Mouse (Mus musculus) kidney, embryonic 14.5 days (tissue): ENCODE measurements around the gene Pcyt2. TPM values are rescaled to one million over a fixed set of nuclear protein-coding genes. Genes with fewer than 3 reads are reported as not detected.

Experiments
- ATAC-seq: fragments of 200-750 bp; cut with Nextera tagmentation; 2 replicates; pipeline ENCODE4 v1.8.0; 2017; ENCODE audit warnings: moderate number of reproducible peaks, mild to moderate bottlenecking, moderate TSS enrichment, moderate library complexity; ENCODE audit not compliant: low FRiP score, low TSS enrichment
- H3K27ac ChIP-seq: fragments of 300-500 bp; sonication (generic); 2 replicates; pipeline ENCODE4 v1.5.1; 2014; ENCODE audit warnings: low read depth, mild to moderate bottlenecking, low read length, moderate library complexity, mixed read lengths
- H3K27me3 ChIP-seq: fragments of 300-500 bp; sonication (generic); 2 replicates; pipeline ENCODE4 v1.6.1; 2014; ENCODE audit warnings: mild to moderate bottlenecking, low read length; ENCODE audit not compliant: control insufficient read depth, insufficient read depth
- H3K36me3 ChIP-seq: fragments of 300-500 bp; sonication (generic); 2 replicates; pipeline ENCODE4 v1.6.1; 2014; ENCODE audit warnings: low read length, mixed read lengths; ENCODE audit not compliant: control insufficient read depth, insufficient read depth
- H3K4me1 ChIP-seq: fragments of 300-500 bp; sonication (generic); 2 replicates; pipeline ENCODE4 v1.6.1; 2014; ENCODE audit warnings: low read length, mixed read lengths; ENCODE audit not compliant: control insufficient read depth, insufficient read depth
- H3K4me2 ChIP-seq: fragments of 300-500 bp; sonication (generic); replicated peaks from 2 replicates; pipeline ENCODE4 v1.6.1; 2014; ENCODE audit warnings: low read depth, mild to moderate bottlenecking, low read length
- H3K4me3 ChIP-seq: fragments of 300-500 bp; sonication (generic); 2 replicates; pipeline ENCODE4 v1.5.1; 2014; ENCODE audit warnings: mild to moderate bottlenecking, low read length
- H3K9ac ChIP-seq: fragments of 300-500 bp; sonication (generic); 2 replicates; pipeline ENCODE4 v1.6.1; 2014; ENCODE audit warnings: low read depth, mild to moderate bottlenecking, low read length, moderate library complexity
- H3K9me3 ChIP-seq: fragments of 300-500 bp; sonication (generic); 2 replicates; pipeline ENCODE4 v1.6.1; 2016; ENCODE audit warnings: low read length; ENCODE audit not compliant: control insufficient read depth
- WGBS: fragments of 180-500 bp; shearing (Covaris S2); extraction: QIAGEN DNeasy Blood & Tissue Kit; methylation state at CpG from one replicate; pipeline ENCODE4 v1.1.7; 2014; 5-methylcytosine and 5-hydroxymethylcytosine counted together
- polyA plus RNA-seq: library from polyadenylated mRNA; unstranded; fragments of >200 nt; fragmentation: Nextera tagmentation; extraction: Ambion mirVana; gene quantifications from 2 replicates; pipeline ENCODE4 v1.2.1, GENCODE M21; 2014

Pcyt2 gene
- polyA plus RNA-seq, 1 experiment from 2014 or later, result 82.7 TPM

DNA sequence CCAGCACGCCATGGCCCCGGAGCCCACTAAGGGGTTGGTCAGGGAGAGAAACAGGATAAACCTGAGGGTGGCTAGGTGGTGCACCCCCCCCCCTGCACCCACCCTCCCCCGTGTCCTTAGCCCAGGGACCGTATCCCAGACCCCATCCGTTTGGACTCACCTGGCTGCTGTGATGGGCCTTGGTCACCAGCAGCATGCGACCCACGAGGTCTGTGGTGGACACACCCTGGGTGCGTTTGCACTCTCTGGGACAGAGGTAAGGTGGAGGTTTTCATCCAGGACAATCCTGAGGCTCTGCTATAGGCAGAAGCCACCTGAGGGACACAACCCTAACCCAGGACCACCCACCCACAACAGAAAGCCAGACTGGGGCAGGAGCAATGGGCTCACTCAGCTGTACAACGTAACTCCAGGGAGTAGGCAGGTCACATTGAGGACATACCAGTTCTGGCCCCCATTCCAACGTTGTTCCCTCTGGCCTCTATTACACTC lies 4.2 kb downstream of the Pcyt2 start:
- ATAC-seq, result no peak
- H3K9me3 ChIP-seq, result no peaks in the 10 kb centered on the region
- peaks cover 31% of the 10 kb centered on the region for H3K36me3 ChIP-seq
- H3K4me3 ChIP-seq, result no peak overlapping the region
- no peak overlapping the region for H3K27ac ChIP-seq
- peaks cover 20% of the 10 kb centered on the region for H3K4me1 ChIP-seq
- H3K4me2 ChIP-seq, result no peak overlapping the region
- 0 out of 2 replicates have a peak, but pooled peaks cover 5% of the 10 kb centered on the region for H3K27me3 ChIP-seq
- WGBS, result 91% methylated on average over 10 of the region's 10 CpGs
- no peak overlapping the region for H3K9ac ChIP-seq

DNA sequence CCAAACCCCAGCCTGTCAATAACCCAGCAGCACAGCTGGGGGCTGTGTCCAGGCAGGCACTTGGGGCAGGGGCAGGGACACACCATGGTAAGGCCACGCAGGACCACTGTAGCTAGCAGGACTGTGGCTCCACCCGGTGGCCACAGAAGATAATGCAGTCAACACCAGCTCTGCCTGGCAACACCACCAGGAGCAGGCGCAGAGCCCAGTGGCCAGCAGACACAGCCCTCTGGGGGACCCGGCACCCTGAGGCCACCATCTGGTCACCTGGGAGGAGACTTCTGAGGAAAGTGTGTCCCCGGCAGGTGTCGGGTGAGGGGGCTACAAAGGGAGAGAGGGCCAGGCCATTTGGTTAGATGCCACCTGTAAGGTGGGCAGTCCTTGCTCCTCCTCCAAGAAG lies 5.0 kb downstream of the Pcyt2 start:
- 0 out of 2 replicates have a peak, but pooled peaks cover 5% of the 10 kb centered on the region for H3K27me3 ChIP-seq
- ATAC-seq, result no peak
- H3K4me3 ChIP-seq, result no peak overlapping the region
- 37% methylated on average over 6 of the region's 6 CpGs for WGBS
- no peak overlapping the region for H3K4me2 ChIP-seq
- peaks cover 28% of the 10 kb centered on the region for H3K4me1 ChIP-seq
- no peak overlapping the region for H3K9ac ChIP-seq
- H3K36me3 ChIP-seq, result peaks cover 28% of the 10 kb centered on the region; the same call in 1 of the 2 replicates
- H3K27ac ChIP-seq, result no peak overlapping the region
- H3K9me3 ChIP-seq, result no peaks in the 10 kb centered on the region

DNA sequence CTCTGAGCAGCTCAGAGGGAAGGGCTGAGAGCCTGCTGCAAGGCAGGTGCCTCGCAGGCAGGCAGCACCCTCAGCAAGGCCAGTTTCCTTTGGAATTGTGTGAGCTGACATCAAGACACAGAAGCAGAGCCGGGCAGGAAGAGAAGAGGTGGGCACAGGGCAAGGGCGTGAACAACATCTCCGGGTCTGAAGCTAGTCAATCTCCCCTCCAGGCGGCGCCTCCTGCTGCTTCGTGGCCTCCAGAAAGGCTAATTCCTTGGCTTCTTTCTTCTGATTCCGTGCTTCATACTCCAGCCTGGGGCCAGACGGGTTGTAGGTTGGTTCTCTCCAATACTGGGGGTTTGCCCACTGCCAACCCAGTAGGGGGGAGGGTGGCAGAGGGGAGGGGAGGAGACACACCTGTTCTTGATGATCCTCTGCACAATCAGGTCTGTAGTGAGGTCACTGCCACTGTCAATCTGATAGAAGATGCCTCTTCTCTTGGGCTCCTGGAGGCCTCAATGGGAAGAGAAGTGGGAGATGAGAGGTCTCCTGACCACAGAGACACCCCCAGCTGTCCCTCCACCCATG lies 7.2 kb downstream of the Pcyt2 start:
- Histone ChIP-seq H3K4me2 (no peak overlapping the region), H3K9me3 (no peaks in the 10 kb centered on the region), H3K4me3 (no peak overlapping the region), H3K9ac (no peak overlapping the region), H3K27me3 (0 out of 2 replicates have a peak, but pooled peaks cover 5% of the 10 kb centered on the region), H3K27ac (no peak overlapping the region), H3K4me1 (peaks cover 18% of the 10 kb centered on the region; the same call in 1 of the 2 replicates), H3K36me3 (peaks cover 32% of the 10 kb centered on the region; the same call in 1 of the 2 replicates)
- ATAC-seq, result no peak
- WGBS, result 89% methylated on average over 9 of the region's 9 CpGs

DNA sequence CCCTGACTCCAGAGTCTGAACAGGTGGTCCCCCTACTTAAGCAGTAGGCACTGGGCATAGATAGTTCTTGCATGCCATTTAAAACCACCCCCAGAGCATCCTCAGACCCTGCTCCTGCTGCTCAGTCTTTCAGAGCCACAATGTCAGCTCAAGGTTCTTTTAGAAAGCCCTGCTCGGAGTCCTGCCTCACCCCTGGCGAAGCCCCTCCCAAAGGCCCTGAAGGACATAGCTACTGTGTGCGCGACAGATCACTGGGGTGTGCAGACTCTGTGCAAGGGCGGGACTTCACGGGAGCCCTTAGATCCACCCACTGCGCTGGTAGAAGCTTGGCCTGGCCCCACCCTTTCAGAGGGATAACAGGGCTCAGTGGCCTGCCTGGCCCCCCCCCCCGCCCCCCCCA lies 8.5 kb downstream of the Pcyt2 start:
- H3K36me3 ChIP-seq, result peaks cover 38% of the 10 kb centered on the region; the same call in 1 of the 2 replicates
- peak; percentile 48; the same call in 1 of the 2 replicates for ATAC-seq
- peak overlapping the region; percentile 59; the same call in 1 of the 2 replicates for H3K9ac ChIP-seq
- 0 out of 2 replicates have a peak, but pooled peaks cover 5% of the 10 kb centered on the region for H3K27me3 ChIP-seq
- H3K4me2 ChIP-seq, result peak overlapping the region; percentile 66
- no peak overlapping the region; the same call in 1 of the 2 replicates for H3K4me3 ChIP-seq
- H3K4me1 ChIP-seq, result peaks cover 18% of the 10 kb centered on the region; the same call in 1 of the 2 replicates
- no peak overlapping the region for H3K27ac ChIP-seq
- WGBS, result 28% methylated on average over 7 of the region's 8 CpGs
- no peaks in the 10 kb centered on the region for H3K9me3 ChIP-seq

DNA sequence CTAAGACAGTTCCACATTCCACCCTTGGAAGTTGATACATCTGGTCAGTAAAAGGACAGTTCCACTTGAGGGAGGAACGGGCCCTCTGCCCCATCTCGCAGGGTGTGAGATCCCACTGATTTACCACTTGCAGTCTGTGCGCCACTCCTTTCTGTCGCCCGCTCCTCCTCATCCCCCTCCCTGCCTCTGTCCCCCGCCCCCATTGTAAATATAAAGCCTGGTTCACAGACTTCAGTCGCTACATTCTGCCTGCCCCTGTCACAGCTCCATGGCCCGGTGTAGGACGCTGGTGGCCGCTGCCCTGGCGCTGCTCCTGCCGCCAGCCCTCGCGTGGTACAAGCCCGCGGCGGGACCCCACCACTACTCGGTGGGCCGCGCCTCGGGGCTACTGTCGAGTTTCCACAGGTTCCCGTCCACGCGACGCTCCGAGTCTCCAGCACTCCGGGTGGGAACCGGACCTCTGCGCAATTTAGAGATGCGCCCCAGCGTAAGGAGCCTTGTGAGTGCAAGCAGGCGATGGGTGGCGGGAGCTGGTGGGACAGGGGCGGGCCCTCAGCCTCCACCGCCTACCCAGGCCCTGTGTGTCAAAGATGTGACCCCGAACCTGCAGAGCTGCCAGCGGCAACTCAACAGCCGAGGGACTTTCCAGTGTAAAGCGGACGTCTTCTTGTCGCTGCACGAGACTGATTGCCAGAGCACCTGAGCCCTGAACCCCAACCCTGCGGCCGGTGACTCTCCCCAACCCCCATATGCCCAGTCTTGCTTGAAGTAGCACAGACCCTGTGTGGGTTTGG lies 9.3 kb downstream of the Pcyt2 start, which contains the start of gene Npb:
TSS of gene Npb (plus strand) at position 237 of the 794 bp plus-strand sequence.
- Histone ChIP-seq H3K27me3 (0 out of 2 replicates have a peak, but pooled peaks cover 5% of the 10 kb centered on the region), H3K4me3 (peak within 1 kb of the TSS; percentile 35), H3K9me3 (no peaks in the 10 kb centered on the region), H3K27ac (no peak within 1 kb of the TSS), H3K36me3 (peaks cover 45% of the 10 kb centered on the region), H3K9ac (peak within 1 kb of the TSS; percentile 59), H3K4me1 (peaks cover 18% of the 10 kb centered on the region; the same call in 1 of the 2 replicates), H3K4me2 (peak within 1 kb of the TSS; percentile 66)
- ATAC-seq, result peak; percentile 64
- 3% methylated on average over 45 of the region's 45 CpGs for WGBS

DNA sequence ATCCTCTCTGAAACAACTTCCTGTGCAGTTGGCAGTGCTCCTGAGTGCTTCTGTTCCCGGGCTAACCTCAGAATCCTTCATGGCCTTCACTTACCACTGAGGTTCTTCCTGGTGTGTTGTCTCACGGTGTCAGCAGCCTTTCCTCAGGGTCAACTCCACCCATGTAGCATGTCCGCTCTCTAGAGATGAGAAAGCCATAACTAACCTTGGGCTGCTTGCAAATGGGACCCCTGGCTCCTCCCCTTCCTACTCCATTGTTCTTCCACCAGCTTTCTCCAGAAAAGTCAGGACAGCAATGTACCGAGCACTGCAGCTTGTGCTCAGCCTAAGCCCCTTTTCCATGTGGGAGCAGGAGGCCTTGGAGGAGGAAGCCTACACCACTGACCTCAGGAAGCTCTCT lies 11.0 kb downstream of the Pcyt2 start:
- no peak for ATAC-seq

DNA sequence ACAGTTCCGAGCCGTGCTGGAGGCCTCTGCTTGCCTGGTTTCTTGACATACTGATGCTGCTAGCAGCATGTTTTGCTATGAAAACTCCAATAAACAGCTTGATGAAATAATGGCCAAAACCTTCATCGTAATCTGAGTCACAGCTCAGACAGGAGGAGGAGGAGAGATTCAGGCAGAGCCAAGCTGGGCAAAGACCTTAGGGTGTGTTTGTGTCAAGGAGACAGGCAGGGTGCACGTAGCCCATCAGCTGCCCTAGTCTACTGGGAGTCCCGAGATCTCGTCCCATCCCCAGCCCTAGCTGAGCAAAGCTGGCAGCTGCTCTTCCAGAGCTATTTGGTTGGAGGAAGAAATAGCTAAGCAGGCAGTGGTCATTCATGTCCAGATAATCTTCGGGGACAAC lies 12.1 kb downstream of the Pcyt2 start:
- H3K4me3 ChIP-seq, result no peak overlapping the region
- 90% methylated on average over 7 of the region's 7 CpGs for WGBS
- no peaks in the 10 kb centered on the region for H3K9me3 ChIP-seq
- ATAC-seq, result no peak
- peaks cover 18% of the 10 kb centered on the region; the same call in 1 of the 2 replicates for H3K4me1 ChIP-seq
- peaks cover 53% of the 10 kb centered on the region for H3K36me3 ChIP-seq
- no peak overlapping the region for H3K27ac ChIP-seq
- 0 out of 2 replicates have a peak, but pooled peaks cover 5% of the 10 kb centered on the region for H3K27me3 ChIP-seq
- no peak overlapping the region for H3K9ac ChIP-seq
- no peak overlapping the region for H3K4me2 ChIP-seq

More for the DNA sequence above, 11.0 kb downstream of the Pcyt2 start:
- peaks cover 57% of the 10 kb centered on the region for H3K36me3 ChIP-seq
- no peaks in the 10 kb centered on the region for H3K9me3 ChIP-seq
- WGBS, result 78% methylated on average over 4 of the region's 4 CpGs
- H3K27me3 ChIP-seq, result 0 out of 2 replicates have a peak, but pooled peaks cover 5% of the 10 kb centered on the region
- H3K4me1 ChIP-seq, result peaks cover 18% of the 10 kb centered on the region; the same call in 1 of the 2 replicates
- H3K4me2 ChIP-seq, result no peak overlapping the region
- H3K27ac ChIP-seq, result no peak overlapping the region
- H3K4me3 ChIP-seq, result no peak overlapping the region
- H3K9ac ChIP-seq, result no peak overlapping the region

DNA sequence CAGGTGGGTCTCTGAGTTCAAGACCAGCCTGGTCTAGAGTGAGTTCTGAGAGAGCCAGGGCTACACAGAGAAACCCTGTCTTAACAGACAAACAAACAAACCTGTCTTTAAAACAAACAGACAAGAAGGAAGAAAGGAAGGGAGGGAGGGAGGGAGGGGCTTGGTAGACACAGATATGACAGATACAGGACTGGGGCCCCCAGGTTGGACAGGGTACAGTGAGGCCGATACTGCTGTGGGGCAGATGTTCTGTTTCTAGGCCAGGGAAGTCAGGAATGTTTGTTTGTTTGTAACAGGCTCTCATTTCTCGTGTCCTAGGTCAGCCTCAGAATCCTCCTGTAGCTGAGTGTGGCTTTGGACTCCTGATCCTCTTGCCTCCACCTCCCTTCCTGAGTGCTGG lies 14.2 kb downstream of the Pcyt2 start:
- no peak overlapping the region for H3K4me2 ChIP-seq
- H3K36me3 ChIP-seq, result peaks cover 50% of the 10 kb centered on the region
- no peaks in the 10 kb centered on the region for H3K9me3 ChIP-seq
- no peak for ATAC-seq
- no peaks in the 10 kb centered on the region for H3K27me3 ChIP-seq
- WGBS, result 82% methylated on average over 2 of the region's 2 CpGs
- no peak overlapping the region for H3K4me3 ChIP-seq
- H3K9ac ChIP-seq, result no peak overlapping the region
- peaks cover 19% of the 10 kb centered on the region; the same call in 1 of the 2 replicates for H3K4me1 ChIP-seq
- H3K27ac ChIP-seq, result no peak overlapping the region
